Mouse (Mus musculus): ENCODE measurements at regions not wholly inside any gene's neighbourhood (a gene's known extent, or its start where the extent isn't known, plus 50 kb on each side); places are given as distances from the start of the nearest gene placed in this dataset.

DNA sequence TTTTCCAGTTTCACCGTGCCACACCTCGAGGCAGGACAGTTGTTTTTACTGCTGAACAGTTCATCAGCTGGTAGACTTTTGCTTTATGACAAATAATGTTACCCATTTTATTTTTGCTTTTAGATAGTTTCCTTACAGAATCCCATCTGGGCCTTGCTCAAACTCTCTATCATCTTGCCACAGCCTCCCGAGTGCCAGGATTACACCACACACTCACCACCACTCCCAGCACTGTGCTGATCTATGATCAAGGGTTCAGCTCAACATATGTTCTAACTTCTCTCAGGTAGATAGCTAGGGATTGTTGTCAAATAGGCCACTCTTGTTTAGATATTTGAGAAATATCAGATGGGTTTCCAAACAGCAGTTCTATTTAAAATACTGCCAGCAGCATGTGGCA, 160.5 kb upstream of the Six2 start:
- Histone ChIP-seq H3K27ac (ENCODE audit: insufficient read depth, low read depth, low read length) (no peak overlapping the region), H3K4me3 (ENCODE audit: insufficient read depth, low read length) (no peak overlapping the region), H3K4me1 (ENCODE audit: control insufficient read depth, insufficient read depth, low read length) (no peaks in the 10 kb centered on the region)
- no peak for TF ChIP-seq CTCF (IDR thresholded peaks at IDR 0.05; ENCODE audit: low read depth, low read length)
- no peak for TF ChIP-seq POLR2A (IDR thresholded peaks at IDR 0.05; ENCODE audit: borderline replicate concordance, low read depth, low read length)

GRCm38 (mm10) chr17:85847756-85848155, 159.7 kb upstream of the Six2 start:
- Histone ChIP-seq H3K4me3 (ENCODE audit: insufficient read depth, low read length) (no peak overlapping the region), H3K27ac (ENCODE audit: insufficient read depth, low read depth, low read length) (no peak overlapping the region), H3K4me1 (ENCODE audit: control insufficient read depth, insufficient read depth, low read length) (no peaks in the 10 kb centered on the region)
- TF ChIP-seq CTCF (IDR thresholded peaks at IDR 0.05; ENCODE audit: low read depth, low read length), result no peak
- no peak for TF ChIP-seq POLR2A (IDR thresholded peaks at IDR 0.05; ENCODE audit: borderline replicate concordance, low read depth, low read length)

DNA sequence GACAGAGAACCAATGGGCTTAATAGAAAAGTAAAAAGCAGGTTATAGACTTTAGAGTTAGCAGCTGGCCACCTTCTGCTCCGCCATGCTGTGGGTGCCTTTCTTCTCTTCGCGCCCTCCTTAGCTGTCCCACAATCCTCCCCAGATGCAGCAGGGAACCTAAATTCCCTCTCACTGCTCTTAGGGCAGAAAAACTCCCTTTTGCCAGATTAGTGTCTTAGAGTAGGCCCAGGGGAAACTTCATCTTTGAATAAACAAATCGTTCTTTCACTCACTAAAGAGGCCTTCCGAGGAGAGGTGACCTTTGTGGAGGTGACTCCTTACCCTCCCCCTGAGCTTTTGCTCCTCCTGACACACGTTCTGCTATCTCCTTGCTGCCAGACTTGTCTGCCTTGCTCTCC, 157.0 kb upstream of the Six2 start:
- TF ChIP-seq POLR2A (IDR thresholded peaks at IDR 0.05; ENCODE audit: borderline replicate concordance, low read depth, low read length) (no peak), CTCF (IDR thresholded peaks at IDR 0.05; ENCODE audit: low read depth, low read length) (no peak)
- Histone ChIP-seq H3K4me1 (ENCODE audit: control insufficient read depth, insufficient read depth, low read length) (no peaks in the 10 kb centered on the region), H3K4me3 (ENCODE audit: insufficient read depth, low read length) (no peak overlapping the region), H3K27ac (ENCODE audit: insufficient read depth, low read depth, low read length) (no peak overlapping the region)

GRCm38 (mm10) chr17:85844486-85844885, 156.4 kb upstream of the Six2 start:
- Histone ChIP-seq H3K4me3 (ENCODE audit: insufficient read depth, low read length) (no peak overlapping the region), H3K27ac (ENCODE audit: insufficient read depth, low read depth, low read length) (no peak overlapping the region), H3K4me1 (ENCODE audit: control insufficient read depth, insufficient read depth, low read length) (no peaks in the 10 kb centered on the region)
- no peak for TF ChIP-seq CTCF (IDR thresholded peaks at IDR 0.05; ENCODE audit: low read depth, low read length)
- TF ChIP-seq POLR2A (IDR thresholded peaks at IDR 0.05; ENCODE audit: borderline replicate concordance, low read depth, low read length), result no peak

GRCm38 (mm10) chr17:85823036-85823435, 135.0 kb upstream of the Six2 start:
- Histone ChIP-seq H3K4me3 (ENCODE audit: insufficient read depth, low read length) (no peak overlapping the region), H3K27ac (ENCODE audit: insufficient read depth, low read depth, low read length) (no peak overlapping the region), H3K4me1 (ENCODE audit: control insufficient read depth, insufficient read depth, low read length) (no peaks in the 10 kb centered on the region)
- no peak for TF ChIP-seq CTCF (IDR thresholded peaks at IDR 0.05; ENCODE audit: low read depth, low read length)
- TF ChIP-seq POLR2A (IDR thresholded peaks at IDR 0.05; ENCODE audit: borderline replicate concordance, low read depth, low read length), result no peak

DNA sequence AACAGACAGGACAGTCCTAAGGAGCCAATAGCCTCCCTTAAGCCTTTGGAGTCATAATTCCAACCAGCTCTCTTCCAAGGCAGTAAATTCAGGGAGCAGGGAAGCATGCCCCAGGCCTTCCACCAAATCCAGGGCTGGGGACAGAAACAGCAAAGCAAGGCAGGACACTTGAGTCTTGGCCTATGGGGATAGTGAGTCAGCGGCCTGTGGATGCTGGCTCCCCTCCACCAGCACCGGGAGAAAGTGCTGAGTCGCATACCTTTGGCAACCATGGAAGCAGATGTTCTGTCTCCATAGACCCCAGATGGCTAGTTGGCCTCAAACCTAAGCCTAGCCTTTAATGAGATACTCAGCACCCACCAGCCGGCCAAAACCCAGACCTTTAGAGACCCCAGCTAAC, 133.8 kb upstream of the Six2 start:
- no peak overlapping the region for H3K4me3 ChIP-seq (ENCODE audit: insufficient read depth, low read length)
- no peak overlapping the region for H3K27ac ChIP-seq (ENCODE audit: insufficient read depth, low read depth, low read length)
- no peaks in the 10 kb centered on the region for H3K4me1 ChIP-seq (ENCODE audit: control insufficient read depth, insufficient read depth, low read length)
- TF ChIP-seq CTCF (IDR thresholded peaks at IDR 0.05; ENCODE audit: low read depth, low read length) (no peak), POLR2A (IDR thresholded peaks at IDR 0.05; ENCODE audit: borderline replicate concordance, low read depth, low read length) (no peak)

DNA sequence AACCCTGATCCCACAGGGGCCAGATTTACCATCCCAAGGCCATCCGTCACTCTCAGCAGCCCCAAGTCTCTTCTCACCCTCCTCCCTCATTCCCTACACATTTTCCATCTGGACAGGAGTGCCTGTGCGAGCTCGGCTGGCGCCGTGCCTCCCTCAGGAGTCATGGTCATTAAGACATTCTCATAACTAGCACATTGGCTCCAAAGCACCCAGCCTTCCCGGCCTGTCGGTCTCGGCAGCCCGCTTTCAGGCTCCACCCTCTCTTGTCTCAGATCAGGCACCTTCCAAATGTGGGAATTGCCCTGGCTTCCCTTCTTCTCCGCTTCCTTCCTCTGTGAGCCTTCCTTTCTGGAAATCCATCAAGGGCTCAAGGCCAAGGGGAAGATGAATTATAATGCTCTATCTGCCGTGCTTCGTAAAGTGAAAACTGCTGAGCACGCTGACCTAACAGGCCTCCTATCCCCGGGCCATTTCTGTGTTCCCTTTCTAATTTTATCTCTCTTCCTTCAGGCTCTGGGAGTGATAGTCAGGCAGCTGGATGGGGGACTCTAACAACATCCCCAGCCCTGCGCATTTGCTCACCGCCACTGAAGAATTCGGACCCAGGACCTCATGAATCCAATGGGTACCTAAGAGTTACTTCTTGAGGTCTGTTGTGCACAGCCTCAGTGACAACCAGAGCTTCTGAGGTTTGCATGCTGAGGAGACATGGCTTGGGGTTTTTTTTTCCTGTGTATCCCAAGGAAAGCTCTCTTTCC, 130.2 kb upstream of the Six2 start:
- TF ChIP-seq CTCF (IDR thresholded peaks at IDR 0.05; ENCODE audit: low read depth, low read length), result no peak
- no peak for TF ChIP-seq POLR2A (IDR thresholded peaks at IDR 0.05; ENCODE audit: borderline replicate concordance, low read depth, low read length)
- no peaks in the 10 kb centered on the region for H3K4me1 ChIP-seq (ENCODE audit: control insufficient read depth, insufficient read depth, low read length)
- H3K27ac ChIP-seq (ENCODE audit: insufficient read depth, low read depth, low read length), result no peak overlapping the region
- H3K4me3 ChIP-seq (ENCODE audit: insufficient read depth, low read length), result no peak overlapping the region

DNA sequence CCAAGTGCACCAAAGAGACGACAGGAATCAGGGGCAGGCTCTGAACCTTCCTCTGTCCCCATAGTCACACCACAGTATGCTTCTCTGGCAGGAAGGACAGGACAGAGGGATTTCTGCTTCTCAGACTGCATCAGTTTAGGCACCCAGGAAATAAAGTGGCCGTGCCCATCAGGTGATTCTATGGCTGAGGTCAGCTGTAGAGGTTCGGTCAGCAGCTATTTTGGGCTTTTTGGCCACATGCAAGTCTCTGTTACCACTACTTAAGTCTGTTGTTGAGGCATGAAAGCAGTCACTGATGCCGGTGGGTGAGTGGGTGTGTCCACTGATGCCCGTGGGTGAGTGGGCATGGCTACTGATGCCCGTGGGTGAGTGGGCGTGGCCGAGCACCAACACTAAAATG, 128.4 kb upstream of the Six2 start:
- H3K4me1 ChIP-seq (ENCODE audit: control insufficient read depth, insufficient read depth, low read length), result no peaks in the 10 kb centered on the region
- no peak overlapping the region for H3K4me3 ChIP-seq (ENCODE audit: insufficient read depth, low read length)
- TF ChIP-seq POLR2A (IDR thresholded peaks at IDR 0.05; ENCODE audit: borderline replicate concordance, low read depth, low read length) (no peak), CTCF (IDR thresholded peaks at IDR 0.05; ENCODE audit: low read depth, low read length) (no peak)
- H3K27ac ChIP-seq (ENCODE audit: insufficient read depth, low read depth, low read length), result no peak overlapping the region

DNA sequence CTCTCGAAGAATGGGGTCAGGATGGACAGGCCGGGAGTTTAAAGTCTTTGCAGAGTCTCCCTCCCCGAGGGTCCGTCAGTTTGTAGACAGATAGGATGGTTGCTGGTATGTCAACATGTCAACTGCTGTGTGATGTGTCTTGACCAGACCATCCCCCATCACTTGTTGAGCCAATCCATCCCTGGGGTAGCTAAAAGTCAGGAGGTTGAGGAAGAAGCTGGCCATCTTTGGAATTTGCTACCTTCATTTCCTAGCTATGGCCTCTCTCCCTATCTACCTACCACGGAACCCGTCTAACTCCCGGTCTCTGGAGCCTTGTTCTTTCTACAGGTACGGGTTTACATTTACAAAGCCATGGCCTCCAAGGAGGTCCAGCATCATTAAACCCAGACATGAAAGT, 128.0 kb upstream of the Six2 start:
- TF ChIP-seq CTCF (IDR thresholded peaks at IDR 0.05; ENCODE audit: low read depth, low read length) (no peak), POLR2A (IDR thresholded peaks at IDR 0.05; ENCODE audit: borderline replicate concordance, low read depth, low read length) (no peak)
- H3K4me1 ChIP-seq (ENCODE audit: control insufficient read depth, insufficient read depth, low read length), result no peaks in the 10 kb centered on the region
- no peak overlapping the region for H3K4me3 ChIP-seq (ENCODE audit: insufficient read depth, low read length)
- H3K27ac ChIP-seq (ENCODE audit: insufficient read depth, low read depth, low read length), result no peak overlapping the region

- TF ChIP-seq CTCF (IDR thresholded peaks at IDR 0.05; ENCODE audit: low read depth, low read length) (no peak), POLR2A (IDR thresholded peaks at IDR 0.05; ENCODE audit: borderline replicate concordance, low read depth, low read length) (no peak)
- Histone ChIP-seq H3K4me3 (ENCODE audit: insufficient read depth, low read length) (no peak overlapping the region), H3K27ac (ENCODE audit: insufficient read depth, low read depth, low read length) (no peak overlapping the region), H3K4me1 (ENCODE audit: control insufficient read depth, insufficient read depth, low read length) (peaks cover 5% of the 10 kb centered on the region; the same call in 1 of the 2 replicates)
Measured at GRCm38 (mm10) chr17:85808580-85808979, 120.5 kb upstream of the Six2 start.
